Mouse (Mus musculus): ENCODE results near the gene Cabp7. TPM values are rescaled to one million over a fixed set of nuclear protein-coding genes. Genes with fewer than 3 reads are reported as not detected.

Gene Cabp7
- polyA plus RNA-seq, 1 experiment from 2014 or later: 0.19 TPM

DNA sequence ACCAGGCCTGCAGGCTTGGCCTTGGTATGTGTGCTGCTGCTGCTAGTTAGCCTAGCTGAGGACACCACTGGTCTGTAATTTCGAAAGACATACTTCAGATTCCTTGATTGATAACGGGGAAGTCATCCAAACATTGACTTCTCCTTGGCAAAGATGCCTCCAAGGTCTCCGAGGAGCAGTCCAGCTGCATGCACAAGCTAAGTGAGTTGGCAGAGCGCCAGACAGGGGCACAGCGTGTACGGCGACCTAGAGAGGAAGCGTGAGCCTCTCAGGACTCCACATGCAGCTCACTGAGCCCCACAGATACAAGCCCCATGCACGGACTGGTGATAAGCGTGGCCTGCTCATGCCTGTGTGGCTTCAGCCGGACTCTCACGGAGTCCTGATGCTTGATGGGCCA lies 17.0 kb downstream of the Cabp7 start:
- no peaks in the 10 kb centered on the region for H3K36me3 ChIP-seq (ENCODE audit: control insufficient read depth, insufficient read depth, low read length)
- no peak overlapping the region for H3K9ac ChIP-seq (ENCODE audit: low read length)
- H3K27ac ChIP-seq (replicated peaks; ENCODE audit: low read depth, low read length): no peak overlapping the region
- peak; percentile 38 for DNase-seq (ENCODE audit: low spot score)
- no peaks in the 10 kb centered on the region for H3K27me3 ChIP-seq (ENCODE audit: control insufficient read depth, insufficient read depth, low read length)
- no peaks in the 10 kb centered on the region for H3K9me3 ChIP-seq (ENCODE audit: control insufficient read depth, low read length)
- H3K4me1 ChIP-seq (ENCODE audit: control insufficient read depth, insufficient read depth, low read length): no peaks in the 10 kb centered on the region
- no peak overlapping the region for H3K4me3 ChIP-seq (ENCODE audit: low read depth, low read length)
- WGBS: 77% methylated on average over 12 of the region's 12 CpGs
- no peak for ATAC-seq (ENCODE audit: insufficient number of reproducible peaks, low FRiP score, low TSS enrichment, low read depth)
- H3K4me2 ChIP-seq (ENCODE audit: low read depth, severe bottlenecking): no peak overlapping the region

- ATAC-seq (ENCODE audit: insufficient number of reproducible peaks, low FRiP score, low TSS enrichment, low read depth): no peak
Measured at GRCm38 (mm10) chr11:4721728-4722127, 24.9 kb downstream of the Cabp7 start.

GRCm38 (mm10) chr11:4720900-4721580 lies 25.5 kb downstream of the Cabp7 start:
- no peak for DNase-seq (ENCODE audit: low spot score)
- Histone ChIP-seq H3K4me2 (ENCODE audit: low read depth, severe bottlenecking) (no peak overlapping the region), H3K9me3 (ENCODE audit: control insufficient read depth, low read length) (no peaks in the 10 kb centered on the region), H3K4me3 (ENCODE audit: low read depth, low read length) (no peak overlapping the region), H3K36me3 (ENCODE audit: control insufficient read depth, insufficient read depth, low read length) (no peaks in the 10 kb centered on the region), H3K4me1 (ENCODE audit: control insufficient read depth, insufficient read depth, low read length) (no peaks in the 10 kb centered on the region), H3K27me3 (ENCODE audit: control insufficient read depth, insufficient read depth, low read length) (no peaks in the 10 kb centered on the region), H3K27ac (replicated peaks; ENCODE audit: low read depth, low read length) (no peak overlapping the region), H3K9ac (ENCODE audit: low read length) (no peak overlapping the region)
- ATAC-seq (ENCODE audit: insufficient number of reproducible peaks, low FRiP score, low TSS enrichment, low read depth): no peak
- 50% methylated on average over 7 of the region's 7 CpGs for WGBS

More at GRCm38 (mm10) chr11:4721728-4722127, 24.9 kb downstream of the Cabp7 start:
- no peak for DNase-seq (ENCODE audit: low spot score)
- H3K27ac ChIP-seq (replicated peaks; ENCODE audit: low read depth, low read length): no peak overlapping the region
- no peak overlapping the region for H3K4me2 ChIP-seq (ENCODE audit: low read depth, severe bottlenecking)
- 79% methylated on average over 8 of the region's 8 CpGs for WGBS
- H3K36me3 ChIP-seq (ENCODE audit: control insufficient read depth, insufficient read depth, low read length): no peaks in the 10 kb centered on the region
- H3K4me1 ChIP-seq (ENCODE audit: control insufficient read depth, insufficient read depth, low read length): no peaks in the 10 kb centered on the region
- H3K4me3 ChIP-seq (ENCODE audit: low read depth, low read length): no peak overlapping the region
- no peak overlapping the region for H3K9ac ChIP-seq (ENCODE audit: low read length)
- H3K9me3 ChIP-seq (ENCODE audit: control insufficient read depth, low read length): no peaks in the 10 kb centered on the region
- H3K27me3 ChIP-seq (ENCODE audit: control insufficient read depth, insufficient read depth, low read length): no peaks in the 10 kb centered on the region

DNA sequence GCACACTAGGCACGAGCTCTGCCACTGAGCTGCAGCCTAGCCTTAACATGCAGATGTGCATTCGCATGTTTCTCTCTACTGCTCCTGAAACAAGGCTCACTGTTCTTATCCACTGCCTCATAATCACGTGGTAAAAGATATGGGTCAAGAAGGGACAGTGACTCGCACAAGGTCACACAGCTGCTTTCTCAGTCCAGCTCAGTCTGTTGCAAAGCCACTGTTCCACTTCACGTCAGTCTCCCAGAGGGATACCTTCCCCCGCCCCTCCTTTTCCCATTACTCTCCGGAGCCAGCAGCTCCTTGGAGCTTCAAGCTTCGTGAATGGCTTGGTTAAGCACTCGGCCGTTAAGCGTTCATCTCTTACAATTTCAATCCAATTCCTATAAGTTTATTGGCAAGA lies 26.2 kb downstream of the Cabp7 start:
- H3K27me3 ChIP-seq (ENCODE audit: control insufficient read depth, insufficient read depth, low read length): no peaks in the 10 kb centered on the region
- ATAC-seq (ENCODE audit: insufficient number of reproducible peaks, low FRiP score, low TSS enrichment, low read depth) (no peak), DNase-seq (ENCODE audit: low spot score) (no peak)
- no peaks in the 10 kb centered on the region for H3K9me3 ChIP-seq (ENCODE audit: control insufficient read depth, low read length)
- no peak overlapping the region for H3K4me2 ChIP-seq (ENCODE audit: low read depth, severe bottlenecking)
- no peak overlapping the region for H3K4me3 ChIP-seq (ENCODE audit: low read depth, low read length)
- no peak overlapping the region for H3K9ac ChIP-seq (ENCODE audit: low read length)
- H3K4me1 ChIP-seq (ENCODE audit: control insufficient read depth, insufficient read depth, low read length): no peaks in the 10 kb centered on the region
- WGBS: 68% methylated on average over 11 of the region's 11 CpGs
- no peak overlapping the region for H3K27ac ChIP-seq (replicated peaks; ENCODE audit: low read depth, low read length)
- no peaks in the 10 kb centered on the region for H3K36me3 ChIP-seq (ENCODE audit: control insufficient read depth, insufficient read depth, low read length)

DNA sequence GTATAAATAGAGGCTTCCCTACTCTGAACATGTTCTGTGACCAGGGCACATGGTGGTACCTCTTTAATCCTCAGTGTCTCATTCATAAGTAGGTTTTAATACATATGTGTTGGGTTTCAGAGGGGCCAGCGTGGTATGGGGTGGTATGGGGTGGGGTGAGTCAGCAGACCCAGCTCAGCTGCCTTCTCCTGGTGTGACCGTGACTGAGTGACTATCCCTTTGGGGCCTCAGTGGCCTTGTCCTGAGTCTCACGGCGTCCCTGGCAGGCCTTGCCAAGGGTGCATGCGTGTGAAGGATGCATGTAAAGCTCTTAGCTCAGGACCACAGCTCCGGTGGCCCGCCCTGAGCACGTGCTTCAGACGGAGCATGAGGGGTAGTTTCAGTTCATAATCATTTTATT lies 26.6 kb downstream of the Cabp7 start:
- no peak overlapping the region for H3K27ac ChIP-seq (replicated peaks; ENCODE audit: low read depth, low read length)
- ATAC-seq (ENCODE audit: insufficient number of reproducible peaks, low FRiP score, low TSS enrichment, low read depth) (no peak), DNase-seq (ENCODE audit: low spot score) (no peak)
- H3K27me3 ChIP-seq (ENCODE audit: control insufficient read depth, insufficient read depth, low read length): no peaks in the 10 kb centered on the region
- no peak overlapping the region for H3K9ac ChIP-seq (ENCODE audit: low read length)
- no peak overlapping the region for H3K4me2 ChIP-seq (ENCODE audit: low read depth, severe bottlenecking)
- no peaks in the 10 kb centered on the region for H3K36me3 ChIP-seq (ENCODE audit: control insufficient read depth, insufficient read depth, low read length)
- no peaks in the 10 kb centered on the region for H3K9me3 ChIP-seq (ENCODE audit: control insufficient read depth, low read length)
- 89% methylated on average over 9 of the region's 9 CpGs for WGBS
- H3K4me3 ChIP-seq (ENCODE audit: low read depth, low read length): no peak overlapping the region
- no peaks in the 10 kb centered on the region for H3K4me1 ChIP-seq (ENCODE audit: control insufficient read depth, insufficient read depth, low read length)

- H3K27me3 ChIP-seq (ENCODE audit: control insufficient read depth, insufficient read depth, low read length): no peaks in the 10 kb centered on the region
- 82% methylated on average over 5 of the region's 5 CpGs for WGBS
- H3K4me1 ChIP-seq (ENCODE audit: control insufficient read depth, insufficient read depth, low read length): no peaks in the 10 kb centered on the region
- no peak overlapping the region for H3K9ac ChIP-seq (ENCODE audit: low read length)
- ATAC-seq (ENCODE audit: insufficient number of reproducible peaks, low FRiP score, low TSS enrichment, low read depth) (no peak), DNase-seq (ENCODE audit: low spot score) (no peak)
- H3K4me3 ChIP-seq (ENCODE audit: low read depth, low read length): no peak overlapping the region
- H3K4me2 ChIP-seq (ENCODE audit: low read depth, severe bottlenecking): no peak overlapping the region
- H3K27ac ChIP-seq (replicated peaks; ENCODE audit: low read depth, low read length): no peak overlapping the region; the same call in 1 of the 2 replicates
- no peaks in the 10 kb centered on the region for H3K9me3 ChIP-seq (ENCODE audit: control insufficient read depth, low read length)
- no peaks in the 10 kb centered on the region for H3K36me3 ChIP-seq (ENCODE audit: control insufficient read depth, insufficient read depth, low read length)
Measured at GRCm38 (mm10) chr11:4718548-4718947, 28.0 kb downstream of the Cabp7 start.

DNA sequence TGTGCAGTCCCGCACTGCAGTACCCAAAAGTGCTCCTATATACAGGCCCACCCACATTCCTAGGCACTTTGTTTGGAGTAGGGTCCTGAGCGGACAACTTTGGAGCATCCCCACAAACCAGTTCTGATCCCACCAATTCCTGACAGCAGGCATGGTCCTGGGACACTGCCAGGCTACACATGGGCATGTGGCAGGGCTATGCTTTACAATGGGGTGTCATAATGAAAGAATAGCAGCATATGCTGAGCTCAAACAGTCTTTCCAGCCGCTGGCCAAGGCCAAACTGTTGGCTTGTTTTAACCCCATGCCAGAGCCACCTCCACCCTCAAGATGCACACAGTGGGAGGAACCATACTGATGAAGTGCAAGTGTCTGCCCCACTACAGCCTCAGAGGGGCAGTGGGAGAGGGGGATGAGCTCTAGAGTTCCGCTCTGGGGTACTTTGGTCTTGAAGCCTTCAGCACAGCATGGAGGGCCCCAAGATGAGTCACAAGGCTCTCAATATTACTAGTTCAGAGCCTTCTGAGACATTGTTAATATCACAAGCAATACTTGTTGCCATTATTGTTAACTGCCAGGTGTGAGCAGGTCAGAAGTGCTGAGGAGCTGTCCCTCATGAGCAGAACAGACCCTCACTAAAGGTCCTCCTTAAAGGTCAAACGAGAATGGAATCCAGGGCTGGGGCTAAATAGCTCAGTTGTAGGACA lies 29.9 kb downstream of the Cabp7 start:
- no peaks in the 10 kb centered on the region for H3K36me3 ChIP-seq (ENCODE audit: control insufficient read depth, insufficient read depth, low read length)
- no peak overlapping the region for H3K4me3 ChIP-seq (ENCODE audit: low read depth, low read length)
- H3K4me2 ChIP-seq (ENCODE audit: low read depth, severe bottlenecking): no peak overlapping the region
- DNase-seq (ENCODE audit: low spot score) (no peak), ATAC-seq (ENCODE audit: insufficient number of reproducible peaks, low FRiP score, low TSS enrichment, low read depth) (no peak)
- no peaks in the 10 kb centered on the region for H3K4me1 ChIP-seq (ENCODE audit: control insufficient read depth, insufficient read depth, low read length)
- H3K27ac ChIP-seq (replicated peaks; ENCODE audit: low read depth, low read length): no peak overlapping the region
- no peaks in the 10 kb centered on the region for H3K27me3 ChIP-seq (ENCODE audit: control insufficient read depth, insufficient read depth, low read length)
- 84% methylated on average over 5 of the region's 5 CpGs for WGBS
- H3K9me3 ChIP-seq (ENCODE audit: control insufficient read depth, low read length): no peaks in the 10 kb centered on the region
- no peak overlapping the region for H3K9ac ChIP-seq (ENCODE audit: low read length)

DNA sequence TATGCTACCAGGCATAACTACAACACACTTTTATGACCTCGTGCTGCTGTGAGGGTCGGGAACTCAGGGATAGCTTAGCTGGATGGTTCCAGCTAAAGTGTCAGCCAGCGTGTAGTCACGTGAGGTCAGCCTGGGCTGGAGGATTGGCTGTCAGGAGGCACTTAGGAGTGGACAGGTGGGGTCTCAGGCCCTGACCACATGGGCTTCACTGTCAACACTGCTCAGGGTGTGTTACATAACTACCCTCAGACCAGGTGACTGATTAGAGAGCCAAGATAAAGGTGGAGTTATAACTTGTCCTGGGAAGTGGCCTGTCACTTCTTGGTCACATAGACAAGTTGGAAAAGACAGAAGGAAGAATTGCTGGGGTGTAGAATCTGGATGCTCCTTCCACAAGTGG lies 31.0 kb downstream of the Cabp7 start:
- 74% methylated on average over 4 of the region's 4 CpGs for WGBS
- Histone ChIP-seq H3K36me3 (ENCODE audit: control insufficient read depth, insufficient read depth, low read length) (no peaks in the 10 kb centered on the region), H3K4me3 (ENCODE audit: low read depth, low read length) (no peak overlapping the region), H3K27ac (replicated peaks; ENCODE audit: low read depth, low read length) (no peak overlapping the region), H3K4me1 (ENCODE audit: control insufficient read depth, insufficient read depth, low read length) (no peaks in the 10 kb centered on the region), H3K4me2 (ENCODE audit: low read depth, severe bottlenecking) (no peak overlapping the region), H3K9ac (ENCODE audit: low read length) (no peak overlapping the region), H3K27me3 (ENCODE audit: control insufficient read depth, insufficient read depth, low read length) (no peaks in the 10 kb centered on the region), H3K9me3 (ENCODE audit: control insufficient read depth, low read length) (no peaks in the 10 kb centered on the region)
- DNase-seq (ENCODE audit: low spot score) (no peak), ATAC-seq (ENCODE audit: insufficient number of reproducible peaks, low FRiP score, low TSS enrichment, low read depth) (no peak)
